In the genomic region with DNA sequence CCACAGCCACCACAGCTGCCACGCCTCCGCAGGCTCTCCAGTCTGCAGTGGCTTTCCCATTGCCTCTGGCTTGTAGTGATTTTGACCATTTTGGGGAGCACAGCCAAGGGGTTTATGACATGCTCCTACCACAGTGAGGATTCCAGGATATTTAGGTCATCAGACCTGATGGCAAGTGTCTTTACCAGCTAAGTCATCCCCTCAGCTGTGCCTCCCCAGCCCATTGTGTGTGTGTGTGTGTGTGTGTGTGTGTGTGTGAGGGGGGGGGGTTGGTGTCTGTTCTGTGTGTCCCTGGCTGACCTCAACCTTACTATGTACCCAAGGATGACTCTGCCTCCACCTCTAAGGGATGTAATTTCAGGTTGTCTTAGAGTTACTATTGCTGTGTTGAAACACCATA, we compare ENCODE assay signal across 23 mouse cellular contexts. TPM values are rescaled to one million over a fixed set of nuclear protein-coding genes. Genes with fewer than 3 reads are reported as not detected.
DNase-seq lines count a peak whose midpoint lies in the region; ATAC-seq and TF ChIP-seq lines count a peak whose summit lies in the region.
"Had no signal": no experiment of that assay in that cellular context is flagged by ENCODE, and none has a peak within 500 bp of the region (broad histone marks: within the 10 kb centered on the region; RNA-seq: fewer than 3 reads in every experiment).

No protein-coding gene starts in this region.

- ATAC-seq in megakaryocyte, adult 5-6 weeks (ENCODE audit: poor library complexity, severe bottlenecking), result peak; percentile 9; the same call in 1 of the 2 replicates
- ATAC-seq: forebrain, embryonic 13.5 days; forebrain, embryonic 15.5 days; forebrain, postnatal 0 days had no signal

- no peak for TF ChIP-seq POLR2A in spleen, adult 2 months (IDR thresholded peaks at IDR 0.05; ENCODE audit: low read depth, low read length)
- no peak for TF ChIP-seq POLR2A in thymus, adult 2 months (IDR thresholded peaks at IDR 0.05; ENCODE audit: control insufficient read depth, extremely low read depth, insufficient read depth, low read length, poor library complexity)

- H3K4me1 ChIP-seq in spleen, adult 2 months (ENCODE audit: control insufficient read depth, insufficient read depth, insufficient read length), result peaks cover 31% of the 10 kb centered on the region
- H3K4me1 ChIP-seq in thymus, adult 2 months (replicated peaks; ENCODE audit: control insufficient read depth, insufficient read depth, low read length), result peaks cover 31% of the 10 kb centered on the region
- H3K4me1 ChIP-seq: forebrain, embryonic 13.5 days; forebrain, embryonic 15.5 days had no signal

- no peaks in the 10 kb centered on the region for H3K36me3 ChIP-seq in spleen, adult 2 months (ENCODE audit: control insufficient read depth, insufficient read depth, low read length)
- H3K36me3 ChIP-seq in thymus, adult 2 months (ENCODE audit: control insufficient read depth, insufficient read depth, low read length), result no peaks in the 10 kb centered on the region
- H3K36me3 ChIP-seq: embryonic facial prominence, embryonic 10.5 days; embryonic facial prominence, embryonic 12.5 days; forebrain, embryonic 15.5 days had no signal

- no peaks in the 10 kb centered on the region for H3K27me3 ChIP-seq in spleen, adult 2 months (ENCODE audit: control insufficient read depth, insufficient read depth, low read length)
- H3K27me3 ChIP-seq in thymus, adult 2 months (ENCODE audit: control insufficient read depth, insufficient read depth, low read length), result no peaks in the 10 kb centered on the region
- H3K27me3 ChIP-seq: embryonic facial prominence, embryonic 12.5 days; forebrain, embryonic 13.5 days; forebrain, embryonic 15.5 days had no signal

- intact Hi-C loops in gastrocnemius, postnatal 14 days (cut with DNase I; ENCODE audit: low total_unique reads), result no loop called here

- no peak overlapping the region for H3K4me3 ChIP-seq in spleen, adult 2 months (ENCODE audit: extremely low read depth, insufficient read depth, insufficient read length)
- H3K4me3 ChIP-seq in thymus, adult 2 months (ENCODE audit: control insufficient read depth, insufficient read depth, low read length), result no peak overlapping the region
- H3K4me3 ChIP-seq: embryonic facial prominence, embryonic 10.5 days; embryonic facial prominence, embryonic 12.5 days; forebrain, embryonic 13.5 days; forebrain, embryonic 15.5 days had no signal

- no peak for TF ChIP-seq CTCF in spleen, adult 2 months (IDR thresholded peaks at IDR 0.05; ENCODE audit: extremely low read depth, insufficient read depth, insufficient read length, insufficient replicate concordance)
- no peak for TF ChIP-seq CTCF in thymus, adult 2 months (IDR thresholded peaks at IDR 0.05; ENCODE audit: borderline replicate concordance, control insufficient read depth, extremely low read depth, insufficient read depth, low read length, poor library complexity)

- peak; percentile 1 for DNase-seq in gastrocnemius, postnatal 14 days
- DNase-seq in gastrocnemius, postnatal 25 days, result no peak
- peak in 1 of 2 experiments; percentile 2 for DNase-seq in spleen, adult 2 months (ENCODE audit: low read depth in 1 of 2, low spot score in 2 of 2)
- no peak for DNase-seq in spleen, postnatal 36 days (ENCODE audit: low spot score in 2 of 2)
- no peak for DNase-seq in cerebellum, postnatal 25 days
- no peak for DNase-seq in thymus, adult 2 months
- DNase-seq: adrenal gland, adult 2 months; adrenal gland, postnatal 36 days; cerebellum, adult 11-12 months; cerebellum, adult 2 months; cerebellum, adult 9-10 months; cerebellum, postnatal 10 days; cerebellum, postnatal 36 days; forebrain, postnatal 0 days had no signal

- 93% methylated on average over 2 of the region's 2 CpGs for WGBS in spleen, adult 2 months
- WGBS in thymus, adult 2 months, result 97% methylated on average over 2 of the region's 2 CpGs

- H3K27ac ChIP-seq in spleen, adult 2 months (ENCODE audit: insufficient read depth, low read length), result peak overlapping the region; percentile 10; the same call in 1 of the 2 replicates
- no peak overlapping the region for H3K27ac ChIP-seq in thymus, adult 2 months (ENCODE audit: control insufficient read depth, insufficient read depth, low read length)
- H3K27ac ChIP-seq: embryonic facial prominence, embryonic 10.5 days; embryonic facial prominence, embryonic 12.5 days; forebrain, embryonic 13.5 days; forebrain, embryonic 15.5 days had no signal

RNA-seq across cellular contexts. Expression of a gene that starts 44.6 kb away (rescaled TPM):
- 100 to 1,000 TPM; 132 to 175 TPM for total RNA-seq in gastrocnemius, postnatal 14 days (2021)
- 100 to 1,000 TPM; 205 to 217 TPM for total RNA-seq in gastrocnemius, postnatal 25 days (2021)
- polyA plus RNA-seq in spleen, adult 2 months (2012; rRNA removed), result 663 and 724 TPM in 2 replicates
- total RNA-seq in megakaryocyte, adult 5-6 weeks (2015), result 124 and 143 TPM in 2 replicates
- 43.2 and 59.0 TPM in 2 replicates for total RNA-seq in megakaryocyte, adult 5-6 weeks (2017)
- polyA plus RNA-seq in thymus, adult 2 months (2012; rRNA removed), result 1,267 and 1,290 TPM in 2 replicates

RNA-seq across cellular contexts. Expression of a gene that starts 54.5 kb away (rescaled TPM):
- total RNA-seq in gastrocnemius, postnatal 14 days (2021), result not detected
- not detected for total RNA-seq in gastrocnemius, postnatal 25 days (2021)
- polyA plus RNA-seq in spleen, adult 2 months (2012; rRNA removed), result not detected in 2 replicates
- 0.11 TPM in 1 of 2 replicates, not detected in the other for total RNA-seq in megakaryocyte, adult 5-6 weeks (2015)
- not detected in 2 replicates for total RNA-seq in megakaryocyte, adult 5-6 weeks (2017)
- 0.12 TPM in 1 of 2 replicates, not detected in the other for polyA plus RNA-seq in thymus, adult 2 months (2012; rRNA removed)
- total RNA-seq: forebrain, postnatal 0 days; MEL had no signal
- polyA plus RNA-seq: adrenal gland, adult 2 months; C2C12; cerebellum, adult 2 months; cortical plate, adult 2 months; forebrain, embryonic 11.5 days had no signal
